Mouse (Mus musculus): ENCODE results near the gene Cnn2.

Gene Cnn2

DNA sequence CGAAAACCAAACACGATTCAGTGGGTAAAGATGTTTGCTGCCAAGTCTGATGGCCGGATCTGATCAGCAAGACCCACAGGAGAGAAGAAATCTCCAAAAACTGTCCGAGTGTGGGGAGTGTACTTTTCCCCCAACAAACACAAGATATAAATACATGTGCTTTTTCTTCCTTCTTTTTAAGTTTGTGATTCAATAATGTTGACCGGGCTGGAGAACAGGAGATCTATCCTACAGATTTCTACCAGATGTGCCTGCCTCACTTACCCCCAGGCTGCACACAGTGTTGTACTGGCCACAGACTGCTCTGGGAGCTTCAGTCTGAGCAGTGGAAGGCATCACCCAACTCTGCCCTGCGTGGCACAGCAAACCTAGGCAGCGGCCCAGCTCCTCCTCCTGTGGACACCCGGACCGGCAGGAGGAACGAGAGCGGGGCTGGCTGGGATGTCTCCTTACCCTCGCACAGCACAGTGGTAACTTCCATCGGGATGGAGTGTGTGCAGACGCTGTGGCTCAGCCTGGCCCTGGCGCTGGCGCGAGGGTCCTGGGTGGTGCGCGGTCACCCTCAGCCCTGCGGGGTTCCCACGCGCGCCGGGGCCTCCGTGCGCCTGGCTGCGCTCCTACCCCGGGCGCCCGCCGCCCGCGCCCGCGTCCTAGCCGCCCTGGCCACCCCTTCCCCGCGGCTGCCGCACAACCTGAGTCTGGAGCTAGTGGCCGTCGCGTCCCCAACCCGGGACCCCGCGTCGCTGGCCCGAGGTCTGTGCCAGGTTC, 17.8 kb upstream of the Cnn2 start, which contains the start of gene Grin3b:
TSS of gene Grin3b (plus strand) at position 301 of the 768 bp plus-strand sequence.
- DNase-seq (ENCODE audit: low spot score), result no peak

DNA sequence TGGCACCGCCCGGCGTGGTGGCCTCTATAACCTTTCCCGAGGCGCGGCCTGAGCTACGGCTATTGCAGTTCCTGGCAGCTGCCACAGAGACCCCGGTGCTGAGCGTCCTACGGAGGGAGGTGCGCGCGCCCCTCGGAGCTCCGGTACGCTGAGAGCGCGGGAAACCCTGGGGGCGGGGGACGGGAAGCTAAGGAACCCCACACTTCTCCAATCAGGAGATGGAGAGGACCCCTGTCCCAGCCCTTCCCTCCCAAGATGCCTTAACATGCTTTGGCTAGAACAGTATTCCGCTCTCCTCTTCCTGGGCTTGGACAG, 17.2 kb upstream of the Cnn2 start:
- DNase-seq (ENCODE audit: low spot score), result peak; percentile 29

DNA sequence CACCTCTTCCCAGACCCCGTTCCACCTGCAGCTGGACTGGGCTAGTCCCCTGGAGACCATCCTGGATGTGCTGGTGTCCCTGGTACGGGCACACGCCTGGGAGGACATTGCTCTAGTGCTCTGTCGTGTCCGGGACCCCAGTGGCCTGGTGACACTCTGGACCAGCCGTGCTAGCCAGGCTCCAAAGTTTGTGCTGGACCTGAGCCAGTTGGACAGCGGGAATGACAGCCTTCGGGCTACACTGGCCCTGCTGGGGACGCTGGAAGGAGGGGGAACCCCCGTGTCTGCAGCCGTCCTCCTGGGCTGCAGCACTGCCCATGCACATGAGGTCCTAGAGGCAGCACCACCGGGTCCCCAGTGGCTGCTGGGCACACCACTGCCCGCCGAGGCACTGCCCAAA, 15.6 kb upstream of the Cnn2 start:
- no peak for DNase-seq (ENCODE audit: low spot score)

DNA sequence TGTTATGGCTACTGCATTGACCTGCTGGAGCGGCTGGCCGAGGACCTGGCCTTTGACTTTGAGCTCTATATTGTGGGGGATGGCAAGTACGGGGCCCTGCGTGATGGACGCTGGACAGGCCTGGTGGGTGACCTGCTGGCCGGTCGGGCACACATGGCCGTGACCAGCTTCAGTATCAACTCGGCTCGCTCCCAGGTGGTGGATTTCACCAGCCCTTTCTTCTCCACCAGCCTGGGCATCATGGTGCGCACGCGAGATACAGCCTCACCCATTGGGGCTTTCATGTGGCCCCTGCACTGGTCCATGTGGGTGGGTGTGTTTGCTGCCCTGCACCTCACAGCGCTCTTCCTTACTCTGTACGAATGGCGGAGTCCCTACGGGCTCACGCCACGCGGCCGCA, 14.3 kb upstream of the Cnn2 start:
- no peak for DNase-seq (ENCODE audit: low spot score)

DNA sequence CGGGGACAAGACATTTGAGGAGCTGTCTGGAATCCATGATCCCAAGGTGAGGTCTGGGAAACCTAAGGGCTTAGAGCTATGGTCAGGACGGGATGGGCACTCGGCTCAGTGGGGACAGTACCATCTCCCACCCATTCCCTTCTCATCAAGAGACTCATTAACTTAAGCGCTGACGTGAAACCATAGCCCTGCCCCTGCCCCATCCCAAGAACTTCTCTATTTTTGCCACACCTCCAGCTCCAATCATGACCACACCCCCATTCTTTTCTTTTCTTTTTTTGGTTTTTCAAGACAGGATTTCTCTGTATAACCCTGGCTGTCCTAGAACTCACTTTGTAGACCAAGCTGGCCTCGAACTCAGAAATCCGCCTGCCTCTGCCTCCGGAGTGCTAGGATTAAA, 13.7 kb upstream of the Cnn2 start:
- no peak for DNase-seq (ENCODE audit: low spot score)

DNA sequence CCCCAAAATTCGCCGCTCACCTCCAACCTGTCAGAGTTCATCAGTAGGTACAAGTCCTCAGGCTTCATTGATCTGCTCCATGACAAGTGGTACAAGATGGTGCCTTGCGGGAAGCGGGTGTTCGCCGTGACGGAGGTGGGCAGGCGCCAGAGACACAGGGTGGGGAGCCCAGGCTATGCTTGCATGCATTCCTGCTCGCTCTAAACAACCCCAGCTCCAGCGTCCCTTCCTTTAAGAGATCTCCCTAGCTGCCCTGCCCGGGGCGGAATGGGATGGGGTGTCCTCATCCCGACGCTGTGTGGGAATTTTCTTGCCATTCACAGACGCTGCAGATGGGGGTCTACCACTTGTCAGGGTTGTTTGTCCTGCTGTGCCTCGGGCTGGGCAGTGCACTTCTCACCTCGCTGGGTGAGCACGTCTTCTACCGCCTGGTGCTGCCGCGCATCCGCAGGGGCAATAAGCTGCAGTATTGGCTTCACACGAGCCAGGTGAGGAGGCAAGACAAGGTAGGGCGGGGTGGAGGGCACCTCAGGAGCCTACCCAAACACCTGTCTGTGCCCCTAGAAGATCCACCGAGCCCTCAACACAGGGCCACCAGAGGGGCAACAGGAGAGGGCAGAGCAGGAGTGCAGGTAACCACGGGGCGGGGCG, 12.2 kb upstream of the Cnn2 start:
- DNase-seq (ENCODE audit: low spot score), result no peak

DNA sequence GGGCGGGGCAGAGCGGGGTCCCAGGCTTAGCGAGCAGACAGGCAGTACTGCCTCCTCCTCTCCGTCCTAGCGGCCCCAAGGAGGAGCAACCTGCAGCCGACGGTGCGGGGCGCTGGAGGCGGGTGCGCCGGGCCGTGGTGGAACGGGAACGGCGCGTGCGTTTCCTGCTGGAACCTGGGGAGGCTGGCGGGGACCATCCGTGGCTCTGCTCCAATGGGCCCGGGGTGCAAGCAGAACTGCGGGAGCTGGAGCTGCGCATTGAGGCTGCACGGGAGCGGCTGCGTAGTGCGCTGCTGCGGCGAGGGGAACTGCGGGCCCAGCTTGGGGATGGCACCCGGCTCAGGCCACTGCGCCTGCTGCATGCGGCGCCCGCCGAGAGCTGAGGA, 11.7 kb upstream of the Cnn2 start:
- no peak for DNase-seq (ENCODE audit: low spot score)

DNA sequence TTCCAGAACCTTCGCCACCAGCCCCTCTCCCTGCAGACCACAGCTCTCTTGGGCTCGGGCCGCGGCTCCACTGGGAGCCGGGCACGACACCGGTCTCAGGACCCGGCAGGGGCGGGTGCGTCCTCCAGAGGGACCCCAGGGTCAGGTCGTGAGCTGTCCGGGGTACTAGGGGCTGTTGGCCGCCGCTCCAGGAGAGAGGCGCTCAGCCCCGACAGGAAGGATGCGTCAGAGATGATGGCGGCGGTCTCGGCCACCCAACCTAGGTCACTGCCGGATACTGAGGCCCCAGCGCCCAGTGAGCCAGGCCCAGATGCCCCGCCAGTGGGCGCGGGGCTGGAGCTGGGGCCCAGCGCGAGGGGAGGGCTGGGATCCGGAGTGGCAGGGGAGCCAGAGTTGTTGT, 11.1 kb upstream of the Cnn2 start:
- no peak for DNase-seq (ENCODE audit: low spot score)

DNA sequence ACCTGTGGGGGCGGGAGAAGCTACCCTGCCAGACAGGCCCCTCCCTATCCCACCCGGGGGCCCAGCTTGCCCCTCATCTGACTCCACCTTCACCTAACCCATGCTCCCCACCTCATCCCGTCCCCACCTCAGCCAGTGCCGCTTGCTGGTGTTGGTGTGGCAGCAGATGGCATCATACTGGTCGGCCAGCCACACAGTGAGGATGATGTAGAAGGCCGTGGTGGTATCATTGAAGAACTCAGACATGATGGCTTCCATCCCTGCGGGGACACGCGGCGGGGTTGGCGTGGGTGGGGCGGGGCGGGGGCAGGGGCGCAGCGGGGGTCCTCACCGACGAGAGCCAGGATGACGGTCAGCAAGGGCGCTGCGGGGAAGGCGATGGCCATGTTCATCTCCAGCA, 10.3 kb upstream of the Cnn2 start:
- no peak for DNase-seq (ENCODE audit: low spot score)

DNA sequence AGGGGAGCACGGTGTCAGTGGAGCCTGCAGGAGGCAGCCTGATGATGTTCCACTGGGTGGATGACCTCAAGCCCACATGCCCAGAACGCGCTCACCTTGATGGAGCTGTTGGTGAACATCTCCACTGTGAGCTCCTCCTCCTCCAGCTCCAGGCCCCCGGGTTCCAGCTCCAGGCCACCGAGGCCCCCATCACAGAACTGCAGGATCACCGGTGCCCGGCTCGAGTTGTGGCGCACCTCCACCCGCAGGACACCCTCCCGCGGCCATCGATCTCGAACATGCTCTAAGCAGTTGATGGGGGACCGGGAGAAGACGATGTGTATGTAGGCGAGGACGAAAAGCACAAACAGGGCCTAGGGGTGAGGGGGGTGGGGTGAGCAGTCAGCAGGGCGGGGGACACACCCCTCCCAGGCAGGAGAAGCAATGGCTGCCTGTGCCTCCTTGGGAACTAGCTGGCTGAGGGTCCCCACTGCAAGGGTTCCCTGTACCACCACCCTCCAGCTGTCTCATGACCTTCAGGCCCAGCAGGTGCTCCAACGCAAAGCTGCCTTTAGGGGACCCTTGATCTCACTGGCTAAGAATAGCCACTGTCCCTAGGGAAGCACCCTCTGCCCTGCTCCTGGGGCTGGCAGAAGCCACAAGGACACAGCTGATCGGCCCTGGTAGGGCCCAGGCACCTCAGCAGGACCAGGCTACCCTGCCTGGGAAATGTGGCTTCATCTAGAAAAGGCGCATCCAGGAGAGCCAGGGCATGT, 8.8 kb upstream of the Cnn2 start:
- DNase-seq (ENCODE audit: low spot score), result no peak

DNA sequence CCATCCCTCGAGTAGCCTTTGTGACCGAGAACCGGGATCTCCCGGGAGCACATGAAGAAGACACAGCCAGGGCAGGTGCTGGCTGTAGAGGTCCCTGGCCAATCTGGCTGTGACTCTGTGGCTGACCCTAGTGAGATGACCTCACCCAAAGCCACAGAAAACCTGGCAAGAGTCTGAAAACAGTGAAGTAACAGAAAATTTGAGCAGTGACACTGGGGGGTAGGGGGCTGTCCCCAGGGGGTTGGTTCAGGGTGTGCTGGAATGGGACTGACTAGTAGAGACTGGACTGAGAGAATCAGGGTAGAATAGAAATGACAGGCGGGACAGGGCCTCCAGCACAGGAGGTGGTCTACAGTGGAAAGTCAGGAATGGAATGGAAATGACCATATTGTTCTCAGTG, 5.2 kb upstream of the Cnn2 start:
- DNase-seq (ENCODE audit: low spot score), result no peak

DNA sequence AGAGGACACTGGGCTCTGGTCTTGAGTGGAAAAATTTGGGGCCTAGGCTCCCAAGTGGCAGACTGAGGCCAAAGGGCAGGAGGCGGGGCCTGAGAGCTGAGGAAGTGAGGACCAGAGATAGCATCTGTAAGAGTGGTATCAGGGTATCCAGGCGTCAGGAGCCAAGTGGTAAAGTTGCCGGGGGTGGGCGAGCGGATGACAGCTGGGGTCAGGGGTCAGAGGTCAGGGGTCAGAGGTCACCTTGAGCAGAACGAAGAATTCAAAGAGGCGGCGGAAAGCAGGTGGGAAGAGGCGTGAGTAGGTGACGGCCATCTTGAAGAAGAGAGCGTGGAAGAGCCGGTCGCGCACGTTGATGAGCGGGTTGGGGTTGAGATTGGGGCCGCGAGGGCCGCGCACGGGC, 4.7 kb upstream of the Cnn2 start:
- peak; percentile 61 for DNase-seq (ENCODE audit: low spot score)

DNA sequence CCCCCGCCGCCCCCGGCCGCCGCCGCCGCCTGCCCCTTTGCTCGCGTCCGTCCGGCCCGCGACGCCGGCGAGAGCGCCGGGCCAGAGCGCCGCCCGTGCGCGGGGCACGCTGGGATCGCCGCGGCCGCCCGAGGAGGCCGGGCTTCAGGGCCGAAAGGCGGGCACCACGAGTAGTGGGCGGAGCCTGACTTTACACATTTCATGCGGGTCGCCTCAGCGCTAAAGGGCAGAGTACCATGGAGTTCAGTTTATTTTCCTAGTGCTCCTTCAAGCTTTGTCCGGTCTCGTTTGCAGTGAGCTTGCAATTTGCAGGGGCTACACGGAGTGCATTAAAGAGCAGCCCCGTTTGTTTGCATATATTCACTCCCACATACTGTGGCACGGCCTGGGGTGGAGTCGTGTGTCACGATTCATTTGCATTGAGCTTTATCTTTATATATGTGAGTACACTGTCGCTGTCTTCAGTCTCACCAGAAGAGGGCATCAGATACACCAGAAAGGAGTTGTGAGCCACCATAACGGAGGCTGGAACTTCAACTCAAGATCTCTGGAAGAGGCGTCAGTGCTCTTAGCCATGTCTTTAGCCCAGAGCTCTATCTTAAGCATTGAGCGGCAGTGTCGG, 4.1 kb upstream of the Cnn2 start, which contains the start of gene Tmem259:
TSS of gene Tmem259 (minus strand) at position 136 of the 622 bp plus-strand sequence.
- DNase-seq (ENCODE audit: low spot score), result peak; percentile 89

DNA sequence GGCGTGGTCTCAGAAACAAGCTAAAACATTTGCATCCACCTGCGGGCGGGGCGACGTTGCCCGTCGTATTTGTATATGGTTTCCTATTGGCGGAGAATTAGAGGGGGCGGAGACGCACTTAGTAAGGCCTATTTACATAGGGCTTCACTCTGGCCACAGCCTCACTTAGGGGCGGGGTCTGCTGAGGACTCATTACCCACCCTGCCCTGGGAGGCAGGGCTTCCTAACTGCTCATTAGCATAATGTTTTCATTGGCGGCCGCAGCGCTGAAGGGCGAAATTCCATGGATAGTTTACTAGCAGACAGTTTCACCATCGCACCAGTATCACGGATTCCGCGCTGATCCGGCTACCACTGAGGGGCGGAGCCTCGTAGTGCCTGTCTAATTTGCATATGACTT, 3.5 kb upstream of the Cnn2 start:
- peak; percentile 99 for DNase-seq (ENCODE audit: low spot score)

DNA sequence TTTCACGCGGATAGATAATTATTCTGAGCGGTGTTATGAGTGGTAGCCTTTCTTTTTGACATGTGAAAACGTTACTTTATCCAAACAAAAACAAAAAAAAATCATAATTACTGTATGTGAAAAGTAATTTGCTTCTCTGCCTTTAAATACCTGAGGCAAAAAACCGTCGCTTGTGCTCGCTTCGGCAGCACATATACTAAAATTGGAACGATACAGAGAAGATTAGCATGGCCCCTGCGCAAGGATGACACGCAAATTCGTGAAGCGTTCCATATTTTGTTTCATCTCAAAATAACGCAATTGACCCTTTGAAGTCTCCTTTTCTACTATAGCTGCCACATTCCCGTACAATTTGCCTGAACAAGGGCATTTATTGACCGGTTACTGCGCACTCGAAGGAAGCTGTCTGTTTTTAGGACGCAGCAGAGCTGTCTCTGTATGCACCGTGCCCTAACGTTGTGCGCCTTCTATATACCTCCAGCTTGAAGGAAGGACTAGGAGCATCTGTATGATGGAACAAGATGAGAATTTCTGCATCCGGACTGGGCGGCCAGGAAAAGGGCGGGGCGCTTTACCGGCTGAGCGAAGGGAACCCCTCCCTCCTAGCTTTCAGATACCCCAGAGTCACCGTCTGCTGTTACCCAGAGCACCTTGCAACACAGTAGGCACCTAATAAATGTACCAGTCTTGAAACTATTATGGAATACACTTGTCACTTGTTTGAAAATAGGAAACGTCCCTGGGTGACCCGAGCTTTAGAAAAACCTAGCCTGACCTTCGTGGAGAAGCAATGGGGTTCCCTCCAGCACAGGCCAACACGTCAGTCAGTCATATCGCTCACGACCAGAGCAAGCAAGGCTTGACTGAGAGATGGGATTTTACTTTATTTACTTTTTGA, 2.8 kb upstream of the Cnn2 start:
- peak; percentile 74 for DNase-seq (ENCODE audit: low spot score)

DNA sequence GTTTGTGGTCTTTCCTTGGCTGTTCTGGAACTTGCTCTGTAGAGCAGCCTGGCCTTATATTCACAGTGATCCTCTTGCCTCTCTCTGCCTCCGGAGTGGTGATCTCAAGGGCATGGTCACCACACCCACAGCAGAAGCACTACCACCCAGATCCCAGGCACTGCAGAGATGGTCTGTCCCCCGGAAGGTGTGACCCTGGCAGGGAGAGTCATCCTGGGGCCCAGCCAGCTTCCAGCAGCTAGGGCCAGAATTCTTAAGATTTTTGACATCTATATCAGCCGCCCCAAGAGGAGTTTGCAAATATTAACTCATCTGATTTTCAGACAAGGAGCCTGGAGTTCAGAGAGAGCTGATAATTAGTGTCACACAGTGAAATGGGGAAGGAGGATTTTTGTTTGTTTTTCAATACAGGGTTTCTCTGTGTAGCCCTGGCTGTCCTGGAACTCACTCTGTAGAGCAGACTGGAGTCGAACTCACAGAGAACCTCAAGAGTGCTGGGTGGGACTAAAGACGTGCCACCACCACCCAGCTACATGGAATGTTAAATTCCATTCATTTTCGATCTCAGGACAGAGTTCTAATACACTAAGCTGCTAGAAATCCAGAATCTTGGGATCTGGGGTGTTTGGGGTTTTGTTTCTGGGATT, 2.0 kb upstream of the Cnn2 start:
- DNase-seq (ENCODE audit: low spot score), result no peak

DNA sequence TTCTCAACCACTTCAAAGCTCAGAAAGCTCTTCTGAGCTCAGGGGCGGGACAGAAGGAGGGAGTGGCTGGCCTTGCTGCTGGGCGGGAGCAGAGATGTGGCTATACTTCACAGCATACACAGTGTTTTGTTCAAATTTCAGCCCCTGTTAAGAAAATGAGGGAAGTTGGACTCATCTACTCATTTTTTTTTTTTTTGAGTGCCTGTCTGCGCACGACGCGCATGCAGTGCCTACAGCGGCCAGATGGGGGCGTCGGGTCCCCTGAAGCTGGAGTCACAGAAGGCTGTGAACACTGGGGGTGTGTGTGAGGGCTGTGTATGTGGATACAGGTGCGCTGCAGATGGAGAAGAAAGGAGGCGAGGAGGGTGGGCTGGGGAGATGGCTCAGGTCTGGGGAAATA, 1.4 kb upstream of the Cnn2 start:
- peak; percentile 86 for DNase-seq (ENCODE audit: low spot score)

DNA sequence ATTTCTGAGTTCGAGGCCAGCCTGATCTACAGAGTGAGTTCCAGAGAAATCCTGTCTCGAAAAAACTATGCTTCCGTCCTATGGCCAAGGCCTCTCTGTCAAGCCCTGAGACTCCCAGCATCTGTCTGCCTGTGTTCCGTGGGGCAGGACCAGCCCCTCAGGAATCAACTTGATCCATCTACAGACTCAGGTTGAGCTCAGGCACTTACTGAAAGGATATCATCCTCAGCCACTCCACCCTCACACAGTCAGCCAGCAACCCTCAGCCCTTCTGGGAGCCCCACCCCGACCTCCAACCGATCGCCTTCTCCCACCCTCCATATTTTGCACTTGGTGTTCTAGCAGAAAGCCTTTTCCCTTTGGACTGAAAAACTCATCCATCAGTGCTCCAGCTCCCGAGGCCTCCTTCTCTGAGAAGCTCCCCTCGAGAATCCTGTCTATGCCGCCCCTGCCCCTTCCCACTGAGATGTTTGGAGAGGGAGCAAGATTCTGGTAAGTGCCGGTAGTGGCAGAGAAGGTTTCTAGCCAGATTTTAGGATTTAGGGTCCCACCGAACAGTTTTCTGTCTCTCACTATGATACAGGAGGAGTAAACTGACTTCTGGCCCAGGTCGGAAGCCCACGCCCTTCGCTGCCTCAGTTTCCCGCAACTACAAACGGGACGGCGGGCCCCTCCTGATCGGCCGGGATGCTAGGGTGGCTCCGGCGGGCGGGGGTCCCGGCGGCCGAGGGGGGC, 446 bp upstream of the Cnn2 start:
- DNase-seq (ENCODE audit: low spot score), result no peak

DNA sequence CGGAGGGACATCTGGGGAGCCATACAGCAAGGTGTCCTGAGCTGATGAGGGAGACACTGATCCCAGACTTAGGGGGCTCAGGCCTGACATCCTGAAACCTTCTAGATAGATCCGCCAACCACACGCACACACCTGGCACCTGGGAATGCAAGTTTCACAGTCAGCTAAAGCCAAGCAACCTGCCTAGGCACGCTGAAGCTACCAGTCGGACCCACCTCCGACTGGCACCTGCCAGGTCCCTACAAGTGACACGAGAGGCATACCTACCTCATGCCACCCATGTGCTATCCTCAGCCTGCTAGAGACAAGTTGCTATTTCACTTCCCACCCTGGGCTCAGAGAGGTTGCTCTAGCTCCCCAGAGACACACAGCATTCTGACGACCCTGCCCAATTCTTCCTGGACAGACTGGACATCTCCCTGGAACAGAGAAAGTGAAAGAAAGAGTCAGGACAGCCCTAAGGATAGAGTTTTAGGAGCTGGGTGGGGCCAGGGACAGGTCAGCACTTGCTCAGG, 945 bp downstream of the Cnn2 start:
- DNase-seq (ENCODE audit: low spot score), result no peak

DNA sequence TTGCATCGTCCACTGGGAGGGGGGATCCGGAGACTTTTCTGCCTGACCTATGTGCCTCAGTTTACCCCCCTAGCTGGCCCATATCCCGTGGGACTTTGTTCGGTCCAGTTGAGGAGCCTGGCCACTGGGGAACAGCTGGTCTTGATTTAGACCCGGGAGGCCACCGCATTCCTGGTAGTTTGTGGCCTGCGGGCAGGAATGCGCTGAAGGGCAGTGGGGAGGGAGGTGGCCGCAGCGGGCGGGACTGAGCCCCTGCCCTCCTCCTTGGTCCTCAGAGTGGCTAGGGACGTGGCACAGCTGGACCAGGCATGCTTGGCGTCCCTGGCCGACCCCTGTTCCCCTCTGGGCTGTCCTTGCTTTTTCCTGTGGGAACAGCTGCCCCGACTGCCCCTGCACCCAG, 1.5 kb downstream of the Cnn2 start:
- DNase-seq (ENCODE audit: low spot score), result peak; percentile 33

Data from retina, embryonic 14.5 days (tissue).